ENCODE assay signal across 9 mouse cellular contexts in the genomic region with DNA sequence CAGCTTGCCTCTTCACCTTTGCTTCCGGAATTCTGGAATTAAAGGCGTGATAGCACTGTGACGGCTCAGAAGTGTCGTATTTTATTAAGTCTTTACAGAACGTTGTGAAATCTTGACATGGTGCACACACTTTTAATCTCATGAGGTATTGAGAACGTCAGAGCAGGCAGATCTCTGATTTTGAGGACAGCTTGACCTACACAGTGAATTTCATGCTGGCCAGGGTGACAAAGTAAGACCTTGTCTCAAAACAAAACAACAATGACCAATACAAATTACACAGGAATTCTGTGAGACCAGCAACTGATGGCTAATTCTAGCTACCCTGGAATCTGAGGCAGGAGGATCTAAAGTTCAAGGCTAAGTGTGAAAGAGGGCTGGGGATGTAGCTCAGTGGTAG. TPM values are rescaled to one million over a fixed set of nuclear protein-coding genes. Genes with fewer than 3 reads are reported as not detected.
A peak's percentile ranks its signal among the peaks of the same experiment; 100 is the strongest.
DNase-seq lines count a peak whose midpoint lies in the region; ATAC-seq and TF ChIP-seq lines count a peak whose summit lies in the region.
"Had no signal": no experiment of that assay in that cellular context is flagged by ENCODE, and none has a peak within 500 bp of the region (broad histone marks: within the 10 kb centered on the region; RNA-seq: fewer than 3 reads in every experiment).

No protein-coding gene starts in this region.

- ATAC-seq in heart, embryonic 13.5 days (ENCODE audit: extremely low read depth, insufficient number of reproducible peaks, low FRiP score, low TSS enrichment): no peak
- no peak for ATAC-seq in intestine, embryonic 16.5 days
- no peak for ATAC-seq in midbrain, embryonic 14.5 days (ENCODE audit: low FRiP score, low TSS enrichment)

- no peak for TF ChIP-seq CTCF in gastrocnemius, adult 2 months (IDR thresholded peaks at IDR 0.05)

- H3K4me3 ChIP-seq in heart, embryonic 13.5 days: 0 out of 2 replicates have a peak overlapping the region, but pooled peaks have one; percentile 77
- peak overlapping the region; percentile 87 for H3K4me3 ChIP-seq in embryonic facial prominence, embryonic 10.5 days
- peak overlapping the region; percentile 73 for H3K4me3 ChIP-seq in intestine, embryonic 16.5 days (ENCODE audit: low read length)
- H3K4me3 ChIP-seq in midbrain, embryonic 14.5 days (replicated peaks; ENCODE audit: low read depth, low read length): no peak overlapping the region; the same call in 1 of the 2 replicates
- no peak overlapping the region; the same call in 1 of the 2 replicates for H3K4me3 ChIP-seq in gastrocnemius, adult 2 months

- intact Hi-C loops in heart, postnatal 10 days (cut with DNase I): no loop called here
- intact Hi-C loops in gastrocnemius, adult 2 months (cut with DNase I): no loop called here

- no peak for DNase-seq in heart, postnatal 10 days
- no peak for DNase-seq in embryonic facial prominence, embryonic 10.5 days (ENCODE audit: low spot score)
- DNase-seq in midbrain, embryonic 14.5 days: no peak
- no peak for DNase-seq in right cerebral cortex, adult 18-20 months
- DNase-seq in gastrocnemius, adult 2 months: no peak
- DNase-seq in layer of hippocampus, adult 11-12 months (ENCODE audit: low spot score): no peak
- DNase-seq: kidney, postnatal 14 days had no signal

- peaks cover 38% of the 10 kb centered on the region for H3K36me3 ChIP-seq in heart, embryonic 13.5 days
- peaks cover 39% of the 10 kb centered on the region for H3K36me3 ChIP-seq in embryonic facial prominence, embryonic 10.5 days (replicated peaks)
- peaks cover 11% of the 10 kb centered on the region for H3K36me3 ChIP-seq in intestine, embryonic 16.5 days (ENCODE audit: control insufficient read depth, insufficient read depth, low read length)
- H3K36me3 ChIP-seq in midbrain, embryonic 14.5 days (ENCODE audit: control insufficient read depth, insufficient read depth, low read length): peaks cover 31% of the 10 kb centered on the region

- H3K4me1 ChIP-seq in heart, embryonic 13.5 days: peaks cover 19% of the 10 kb centered on the region
- H3K4me1 ChIP-seq in embryonic facial prominence, embryonic 10.5 days: peaks cover 18% of the 10 kb centered on the region
- peaks cover 12% of the 10 kb centered on the region for H3K4me1 ChIP-seq in intestine, embryonic 16.5 days (ENCODE audit: control insufficient read depth, insufficient read depth, low read length)
- H3K4me1 ChIP-seq in midbrain, embryonic 14.5 days (ENCODE audit: control insufficient read depth, insufficient read depth, low read length): 0 out of 2 replicates have a peak, but pooled peaks cover 3% of the 10 kb centered on the region

- no peak overlapping the region for H3K27ac ChIP-seq in heart, embryonic 13.5 days (replicated peaks)
- H3K27ac ChIP-seq in embryonic facial prominence, embryonic 10.5 days (replicated peaks): no peak overlapping the region
- no peak overlapping the region for H3K27ac ChIP-seq in intestine, embryonic 16.5 days (ENCODE audit: low read length)
- no peak overlapping the region for H3K27ac ChIP-seq in midbrain, embryonic 14.5 days (replicated peaks; ENCODE audit: low read depth, low read length)
- no peak overlapping the region for H3K27ac ChIP-seq in gastrocnemius, adult 2 months

- H3K9me3 ChIP-seq in heart, embryonic 13.5 days: no peaks in the 10 kb centered on the region
- no peaks in the 10 kb centered on the region for H3K9me3 ChIP-seq in embryonic facial prominence, embryonic 10.5 days
- no peaks in the 10 kb centered on the region for H3K9me3 ChIP-seq in intestine, embryonic 16.5 days (ENCODE audit: control insufficient read depth, low read length)
- no peaks in the 10 kb centered on the region for H3K9me3 ChIP-seq in midbrain, embryonic 14.5 days (ENCODE audit: control insufficient read depth, low read length)

- peak overlapping the region; percentile 93; the same call in 1 of the 2 replicates for H3K4me2 ChIP-seq in heart, embryonic 13.5 days
- peak overlapping the region; percentile 86 for H3K4me2 ChIP-seq in intestine, embryonic 16.5 days (ENCODE audit: low read depth, low read length)
- H3K4me2 ChIP-seq in midbrain, embryonic 14.5 days (ENCODE audit: low read length): peak overlapping the region; percentile 64; the same call in 1 of the 2 replicates

- WGBS in heart, embryonic 13.5 days: 74% methylated on average over 6 of the region's 6 CpGs
- 82% methylated on average over 6 of the region's 6 CpGs for WGBS in embryonic facial prominence, embryonic 10.5 days
- WGBS in intestine, embryonic 16.5 days: 58% methylated on average over 6 of the region's 6 CpGs
- WGBS in midbrain, embryonic 14.5 days: 53% methylated on average over 6 of the region's 6 CpGs

- H3K27me3 ChIP-seq in heart, embryonic 13.5 days (replicated peaks): no peaks in the 10 kb centered on the region
- H3K27me3 ChIP-seq in embryonic facial prominence, embryonic 10.5 days (replicated peaks; ENCODE audit: low read depth, poor library complexity, severe bottlenecking): no peaks in the 10 kb centered on the region
- H3K27me3 ChIP-seq in intestine, embryonic 16.5 days (replicated peaks; ENCODE audit: control insufficient read depth, insufficient read depth, low read length): no peaks in the 10 kb centered on the region
- no peaks in the 10 kb centered on the region for H3K27me3 ChIP-seq in midbrain, embryonic 14.5 days (ENCODE audit: control insufficient read depth, insufficient read depth, low read length)

- peak overlapping the region; percentile 88; the same call in 1 of the 2 replicates for H3K9ac ChIP-seq in heart, embryonic 13.5 days
- H3K9ac ChIP-seq in intestine, embryonic 16.5 days (ENCODE audit: low read depth, low read length): peak overlapping the region; percentile 76; the same call in 1 of the 2 replicates
- H3K9ac ChIP-seq in midbrain, embryonic 14.5 days (replicated peaks; ENCODE audit: low read length): no peak overlapping the region

RNA-seq across cellular contexts. Expression of gene Pdp2, which starts 1.3 kb away (rescaled TPM):
- polyA plus RNA-seq in heart, embryonic 13.5 days (2015; fragmentation: Nextera tagmentation; extraction: Ambion mirVana): 7.1 and 7.3 TPM in 2 replicates
- 10 to 100 TPM in 1 of 2 experiments, 1 to 10 TPM in 1; 7.2 to 10.6 TPM for total RNA-seq in heart, postnatal 10 days (2021)
- 15.4 and 16.0 TPM in 2 replicates for polyA plus RNA-seq in embryonic facial prominence, embryonic 10.5 days (2016; fragmentation: Nextera tagmentation; extraction: Ambion mirVana)
- 18.2 and 18.4 TPM in 2 replicates for polyA plus RNA-seq in intestine, embryonic 16.5 days (2015; fragmentation: Nextera tagmentation; extraction: Ambion mirVana)
- polyA plus RNA-seq in midbrain, embryonic 14.5 days (2014; fragmentation: Nextera tagmentation; extraction: Ambion mirVana): 17.2 and 18.2 TPM in 2 replicates
- 1 to 10 TPM; 4.0 to 4.6 TPM for total RNA-seq in gastrocnemius, adult 2 months (2021)

RNA-seq across cellular contexts. Expression of gene Cdh16, which starts 31.6 kb away (rescaled TPM):
- 18.2 and 18.4 TPM in 2 replicates for polyA plus RNA-seq in heart, embryonic 13.5 days (2015; fragmentation: Nextera tagmentation; extraction: Ambion mirVana)
- 1 to 10 TPM; 3.2 to 3.6 TPM for total RNA-seq in heart, postnatal 10 days (2021)
- not detected in 2 replicates for polyA plus RNA-seq in embryonic facial prominence, embryonic 10.5 days (2016; fragmentation: Nextera tagmentation; extraction: Ambion mirVana)
- 0.31 and 0.36 TPM in 2 replicates for polyA plus RNA-seq in intestine, embryonic 16.5 days (2015; fragmentation: Nextera tagmentation; extraction: Ambion mirVana)
- not detected in 2 replicates for polyA plus RNA-seq in midbrain, embryonic 14.5 days (2014; fragmentation: Nextera tagmentation; extraction: Ambion mirVana)
- not detected for total RNA-seq in gastrocnemius, adult 2 months (2021)

RNA-seq across cellular contexts. Expression of gene Rrad, which starts 38.6 kb away (rescaled TPM):
- polyA plus RNA-seq in heart, embryonic 13.5 days (2015; fragmentation: Nextera tagmentation; extraction: Ambion mirVana): 285 and 323 TPM in 2 replicates
- total RNA-seq in heart, postnatal 10 days (2021): 100 to 1,000 TPM; 221 to 337 TPM
- 0.92 and 1.3 TPM in 2 replicates for polyA plus RNA-seq in embryonic facial prominence, embryonic 10.5 days (2016; fragmentation: Nextera tagmentation; extraction: Ambion mirVana)
- polyA plus RNA-seq in intestine, embryonic 16.5 days (2015; fragmentation: Nextera tagmentation; extraction: Ambion mirVana): 4.6 and 5.2 TPM in 2 replicates
- 2.5 and 3.6 TPM in 2 replicates for polyA plus RNA-seq in midbrain, embryonic 14.5 days (2014; fragmentation: Nextera tagmentation; extraction: Ambion mirVana)
- 1 to 10 TPM; 2.8 to 3.1 TPM for total RNA-seq in gastrocnemius, adult 2 months (2021)

RNA-seq across cellular contexts. Expression of gene Ciao2b, which starts 49.2 kb away (rescaled TPM):
- polyA plus RNA-seq in heart, embryonic 13.5 days (2015; fragmentation: Nextera tagmentation; extraction: Ambion mirVana): 186 and 228 TPM in 2 replicates
- total RNA-seq in heart, postnatal 10 days (2021): 10 to 100 TPM; 65.1 to 71.7 TPM
- polyA plus RNA-seq in embryonic facial prominence, embryonic 10.5 days (2016; fragmentation: Nextera tagmentation; extraction: Ambion mirVana): 97.6 and 98.6 TPM in 2 replicates
- polyA plus RNA-seq in intestine, embryonic 16.5 days (2015; fragmentation: Nextera tagmentation; extraction: Ambion mirVana): 93.6 and 94.9 TPM in 2 replicates
- 131 and 148 TPM in 2 replicates for polyA plus RNA-seq in midbrain, embryonic 14.5 days (2014; fragmentation: Nextera tagmentation; extraction: Ambion mirVana)
- total RNA-seq in gastrocnemius, adult 2 months (2021): 10 to 100 TPM; 33.8 to 42.3 TPM

RNA-seq across cellular contexts. Expression of gene Car7, which starts 58.1 kb away (rescaled TPM):
- polyA plus RNA-seq in heart, embryonic 13.5 days (2015; fragmentation: Nextera tagmentation; extraction: Ambion mirVana): 0.80 and 1.4 TPM in 2 replicates
- 1 to 10 TPM; 3.9 to 4.2 TPM for total RNA-seq in heart, postnatal 10 days (2021)
- polyA plus RNA-seq in embryonic facial prominence, embryonic 10.5 days (2016; fragmentation: Nextera tagmentation; extraction: Ambion mirVana): 0.75 and 1.00 TPM in 2 replicates
- polyA plus RNA-seq in intestine, embryonic 16.5 days (2015; fragmentation: Nextera tagmentation; extraction: Ambion mirVana): 1.2 and 1.4 TPM in 2 replicates
- 2.7 and 3.6 TPM in 2 replicates for polyA plus RNA-seq in midbrain, embryonic 14.5 days (2014; fragmentation: Nextera tagmentation; extraction: Ambion mirVana)
- total RNA-seq in gastrocnemius, adult 2 months (2021): under 1 TPM; 0.98 to 0.99 TPM

Comparison
In these comparisons a context has a peak if more than half of its experiments do, and no peak if none do; other contexts are left out.
1. H3K4me3 ChIP-seq: peak in heart, embryonic 13.5 days (single experiment), embryonic facial prominence, embryonic 10.5 days (single experiment) and intestine, embryonic 16.5 days (single experiment); none in midbrain, embryonic 14.5 days (single experiment) and gastrocnemius, adult 2 months (single experiment).
2. RNA of gene Cdh16, which starts 31.6 kb away (polyA plus RNA-seq): 18.2 to 18.4 TPM in heart, embryonic 13.5 days; 0.31 to 0.36 TPM in intestine, embryonic 16.5 days, not detected in embryonic facial prominence, embryonic 10.5 days and not detected in midbrain, embryonic 14.5 days; every median in the first group is over 10 times any median in the second.
3. RNA of gene Rrad, which starts 38.6 kb away (polyA plus RNA-seq): 285 to 323 TPM in heart, embryonic 13.5 days; 4.6 to 5.2 TPM in intestine, embryonic 16.5 days, 2.5 to 3.6 TPM in midbrain, embryonic 14.5 days and 0.92 to 1.3 TPM in embryonic facial prominence, embryonic 10.5 days; every median in the first group is over 10 times any median in the second.
4. Peak in every context shown above with its lines, with median percentiles within 50 percentile points of each other: H3K4me2 ChIP-seq.